Mouse (Mus musculus) MEL (cell line): Measurements from ENCODE around the gene Olfr1076. TPM values are rescaled to one million over a fixed set of nuclear protein-coding genes. Genes with fewer than 3 reads are reported as not detected.

Source experiments
- DNase-seq: peaks from one replicate; pipeline ENCODE4 v3.0.0; 2011; ENCODE audit warnings: low read depth, low spot score
- H3K27ac ChIP-seq: 2 replicates; pipeline ENCODE4 v1.5.1; 2012; ENCODE audit warnings: low read depth, mild to moderate bottlenecking, control low read depth, low read length, moderate library complexity; ENCODE audit not compliant: control insufficient read depth
- H3K27me3 ChIP-seq, 2 experiments: fragments of 150-350 bp in 1 of 2; sonication (generic) in 1 of 2; 2 replicates each; pipeline ENCODE4 v1.6.1; 2012; ENCODE audit warnings: low read length in 2 of 2, mild to moderate bottlenecking in 2 of 2, improper control_type of control experiment in 1 of 2, moderate library complexity in 1 of 2; ENCODE audit not compliant: insufficient read depth in 2 of 2, control insufficient read depth in 1 of 2
- H3K36me3 ChIP-seq, 2 experiments: 2 replicates each; pipeline ENCODE4 v1.6.1; 2012 to 2014; ENCODE audit warnings: low read length in 2 of 2, improper control_type of control experiment in 1 of 2, inconsistent platforms in 1 of 2, mild to moderate bottlenecking in 1 of 2; ENCODE audit not compliant: insufficient read depth in 2 of 2, control insufficient read depth in 1 of 2
- H3K4me1 ChIP-seq, 2 experiments: fragments of 150-350 bp in 1 of 2; sonication (generic) in 1 of 2; 2 replicates each; pipeline ENCODE4 v1.6.1; 2012; ENCODE audit warnings: low read length in 2 of 2, improper control_type of control experiment in 1 of 2, mild to moderate bottlenecking in 1 of 2; ENCODE audit not compliant: insufficient read depth in 2 of 2, control insufficient read depth in 1 of 2
- H3K4me3 ChIP-seq, 2 experiments: fragments of 150-350 bp in 1 of 2; sonication (generic) in 1 of 2; 2 replicates each; pipeline ENCODE4 v1.5.1; 2012; ENCODE audit warnings: low read depth in 2 of 2, low read length in 2 of 2, mild to moderate bottlenecking in 2 of 2, moderate library complexity in 2 of 2, control low read depth in 1 of 2, improper control_type of control experiment in 1 of 2; ENCODE audit not compliant: control insufficient read depth in 1 of 2, insufficient read depth in 1 of 2
- H3K79me2 ChIP-seq: 2 replicates; pipeline ENCODE4 v1.6.1; 2012; ENCODE audit warnings: mild to moderate bottlenecking, low read length, moderate library complexity; ENCODE audit not compliant: control insufficient read depth, poor library complexity, insufficient read depth
- H3K9ac ChIP-seq: 2 replicates; pipeline ENCODE4 v1.6.1; 2012; ENCODE audit warnings: low read depth, mild to moderate bottlenecking, control low read depth, low read length, moderate library complexity; ENCODE audit not compliant: control insufficient read depth, poor library complexity, severe bottlenecking
- H3K9me3 ChIP-seq: fragments of 150-350 bp; sonication (generic); replicated peaks from 2 replicates; pipeline ENCODE4 v1.6.1; 2012; ENCODE audit warnings: mild to moderate bottlenecking, low read length, improper control_type of control experiment, moderate library complexity; ENCODE audit not compliant: insufficient read depth
- E2F4 ChIP-seq: IDR thresholded peaks from 2 replicates; pipeline ENCODE4 v1.6.1; 2011; ENCODE audit warnings: low read depth, low read length, improper control_type of control experiment, borderline replicate concordance
- EP300 ChIP-seq, 2 experiments: IDR thresholded peaks; 2 replicates each; pipeline ENCODE4 v1.6.1; 2011; ENCODE audit warnings: improper control_type of control experiment in 2 of 2, low read length in 2 of 2, low read depth in 1 of 2, mild to moderate bottlenecking in 1 of 2
- KAT2A ChIP-seq: conservative IDR thresholded peaks from 2 replicates; pipeline ENCODE4 v1.6.1; 2012; ENCODE audit warnings: low read depth, low read length, improper control_type of control experiment, inconsistent platforms
- MYC ChIP-seq: IDR thresholded peaks from 2 replicates; pipeline ENCODE4 v1.6.1; 2011; ENCODE audit warnings: low read depth, mild to moderate bottlenecking, low read length, improper control_type of control experiment, moderate library complexity
- NRF1 ChIP-seq: IDR thresholded peaks from 2 replicates; pipeline ENCODE4 v1.6.1; 2014; ENCODE audit warnings: low read depth, mild to moderate bottlenecking, inconsistent platforms, low read length, improper control_type of control experiment, moderate library complexity; ENCODE audit not compliant: poor library complexity, insufficient read depth, severe bottlenecking
- POLR2AphosphoS2 ChIP-seq: IDR thresholded peaks from 2 replicates; pipeline ENCODE4 v1.6.1; 2011; ENCODE audit warnings: low read length, improper control_type of control experiment
- POLR2AphosphoS5 ChIP-seq: IDR thresholded peaks from 2 replicates; pipeline ENCODE4 v1.6.1; 2012; ENCODE audit warnings: low read depth, borderline replicate concordance, mild to moderate bottlenecking, inconsistent platforms, low read length, moderate library complexity, mixed read lengths
- TCF12 ChIP-seq: IDR thresholded peaks from 2 replicates; pipeline ENCODE4 v1.6.1; 2014; ENCODE audit warnings: low read depth, mild to moderate bottlenecking, inconsistent platforms, low read length, improper control_type of control experiment, moderate library complexity
- UBTF ChIP-seq: IDR thresholded peaks from 2 replicates; pipeline ENCODE4 v1.6.1; 2012; ENCODE audit warnings: low read depth, mild to moderate bottlenecking, inconsistent platforms, low read length, improper control_type of control experiment, moderate library complexity, borderline replicate concordance; ENCODE audit not compliant: insufficient read depth
- USF1 ChIP-seq: IDR thresholded peaks from 2 replicates; pipeline ENCODE4 v1.6.1; 2014; ENCODE audit warnings: low read depth, mild to moderate bottlenecking, inconsistent platforms, low read length, improper control_type of control experiment, moderate library complexity
- ZMIZ1 ChIP-seq: IDR thresholded peaks from 2 replicates; pipeline ENCODE4 v1.6.1; 2012; ENCODE audit warnings: low read depth, mild to moderate bottlenecking, inconsistent platforms, low read length, improper control_type of control experiment, moderate library complexity
- polyA plus RNA-seq, 2 experiments: library from polyadenylated mRNA; stranded (reverse) in 1 of 2; unstranded in 1 of 2; fragments of >175 nt in 1 of 2; fragments of >200 nt in 1 of 2; gene quantifications; 2 replicates each; pipeline versions ENCODE4 v1.2.1 to v1.2.4; 2012; ENCODE audit warnings: low replicate concordance in 2 of 2, low read depth in 1 of 2; ENCODE audit not compliant: insufficient read length in 2 of 2, insufficient read depth in 1 of 2, missing spikeins in 1 of 2
- total RNA-seq: library from RNA; depleted of rRNA; stranded (reverse); fragments of 300-350 nt; gene quantifications from 2 replicates; pipeline ENCODE4 v1.2.3, GENCODE M21; 2012

The Olfr1076 gene
- total and polyA plus RNA-seq, 3 experiments: not detected

GRCm38 (mm10) chr2:86464442-86465109 lies 43.7 kb upstream of the Olfr1076 start:
- no peaks in the 10 kb centered on the region for H3K36me3 ChIP-seq
- H3K27me3 ChIP-seq: no peaks in the 10 kb centered on the region
- no peaks in the 10 kb centered on the region for H3K79me2 ChIP-seq
- TF ChIP-seq E2F4: no peak
- TF ChIP-seq, all 39 proteins: peak for 0
- no peak overlapping the region for H3K9ac ChIP-seq
- H3K4me3 ChIP-seq: no peak overlapping the region
- H3K9me3 ChIP-seq: no peaks in the 10 kb centered on the region
- no peak for DNase-seq
- no peak overlapping the region for H3K27ac ChIP-seq
- no peaks in the 10 kb centered on the region for H3K4me1 ChIP-seq

- H3K27ac ChIP-seq: no peak within 1 kb of the TSS
- no peaks in the 10 kb centered on the region for H3K9me3 ChIP-seq
- no peaks in the 10 kb centered on the region for H3K36me3 ChIP-seq
- H3K4me3 ChIP-seq: no peak within 1 kb of the TSS
- no peak within 1 kb of the TSS for H3K9ac ChIP-seq
- DNase-seq: no peak
- no peaks in the 10 kb centered on the region for H3K79me2 ChIP-seq
- no peaks in the 10 kb centered on the region for H3K27me3 ChIP-seq
- no peaks in the 10 kb centered on the region for H3K4me1 ChIP-seq
- TF ChIP-seq MYC (no peak), NRF1 (no peak), POLR2AphosphoS2 (no peak)
Measured at GRCm38 (mm10) chr2:86487286-86487685, 21.0 kb upstream of the Olfr1076 start, which contains the start of gene Olfr228. Gene Olfr228 (minus strand): TSS chr2:86487386.

DNA sequence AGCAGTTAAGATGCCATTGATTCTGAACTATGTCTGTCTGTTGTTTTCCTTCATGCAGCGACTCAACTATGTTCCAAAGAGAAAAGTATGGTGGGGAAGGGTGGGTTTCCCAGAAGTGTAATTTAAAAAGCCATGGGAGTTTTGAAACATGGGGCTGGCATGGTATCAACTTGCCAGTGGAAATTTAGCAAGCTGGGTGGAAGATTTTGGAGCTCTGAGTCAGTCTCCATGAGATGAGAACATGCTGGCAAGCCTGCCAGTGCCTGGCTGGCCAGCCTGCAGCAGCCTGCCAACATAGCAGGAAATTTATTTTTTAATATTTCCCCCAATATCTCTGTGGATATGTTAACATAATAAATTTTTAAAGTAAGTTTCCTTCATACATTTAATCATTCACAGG lies 22.7 kb downstream of the Olfr1076 start:
- Histone ChIP-seq H3K4me1 (no peaks in the 10 kb centered on the region), H3K27me3 (no peaks in the 10 kb centered on the region), H3K9ac (no peak overlapping the region), H3K27ac (no peak overlapping the region), H3K4me3 (no peak overlapping the region)
- no peak for DNase-seq
- TF ChIP-seq EP300 (IDR thresholded peaks at IDR 0.05; ENCODE audit: low read depth in 1 of 2, low read length in 2 of 2): no peak
- no peak for TF ChIP-seq KAT2A
- TF ChIP-seq USF1: no peak
- TF ChIP-seq UBTF: no peak
- no peak for TF ChIP-seq TCF12
- TF ChIP-seq POLR2AphosphoS5: no peak
- TF ChIP-seq ZMIZ1: no peak
- TF ChIP-seq, all 39 proteins: peak for 0
- Histone ChIP-seq H3K9me3 (no peaks in the 10 kb centered on the region), H3K36me3 (no peaks in the 10 kb centered on the region), H3K79me2 (no peaks in the 10 kb centered on the region)
